Mouse (Mus musculus) layer of hippocampus, adult 2 months (tissue): Measurements from ENCODE around the gene Eif4e2. TPM values are rescaled to one million over a fixed set of nuclear protein-coding genes. Genes with fewer than 3 reads are reported as not detected.
A peak's percentile ranks its signal among the peaks of the same experiment; 100 is the strongest.

ENCODE experiments used
- DNase-seq, 2 experiments: peaks; one replicate each; pipeline ENCODE4 v3.0.0; 2022; ENCODE audit warnings: low spot score in 2 of 2
- H3K27ac ChIP-seq: fragments of 200-600 bp; 2 replicates; pipeline ENCODE4 v1.8.1; 2022
- H3K4me3 ChIP-seq: fragments of 200-600 bp; 2 replicates; pipeline ENCODE4 v1.8.1; 2022; ENCODE audit warnings: mild to moderate bottlenecking
- CTCF ChIP-seq: fragments of 200-600 bp; conservative IDR thresholded peaks from 2 replicates; pipeline ENCODE4 v1.8.1; 2022; ENCODE audit warnings: antibody characterized with exemption, mild to moderate bottlenecking, moderate library complexity
- total RNA-seq, 2 experiments: library from RNA; stranded (reverse); gene quantifications; 2 replicates each; pipeline ENCODE4 v1.2.3; 2021

The Eif4e2 gene
- total RNA-seq, 2 experiments from 2014 or later = 55.6 to 55.8 TPM

DNA sequence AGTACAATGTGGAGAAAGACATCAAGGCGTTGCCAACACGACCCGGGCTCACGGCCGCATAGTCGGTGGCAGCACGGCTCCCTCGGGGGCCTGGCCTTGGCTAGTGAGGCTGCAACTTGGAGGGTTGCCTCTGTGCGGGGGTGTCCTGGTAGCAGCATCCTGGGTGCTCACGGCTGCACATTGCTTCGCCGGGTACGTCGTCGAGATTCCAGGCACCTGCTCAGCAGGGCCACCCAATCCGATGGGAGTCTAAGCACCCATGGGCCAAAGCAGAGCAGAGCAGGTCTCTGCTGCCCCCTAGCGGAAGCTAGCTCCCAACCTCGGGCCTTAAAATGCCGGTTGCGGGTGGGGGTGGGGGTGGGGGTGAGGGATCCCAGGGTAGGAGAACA, 29.0 kb upstream of the Eif4e2 start:
- Histone ChIP-seq H3K4me3 (peak overlapping the region; percentile 32; the same call in 1 of the 2 replicates), H3K27ac (no peak overlapping the region)
- DNase-seq = peak; percentile 54 to 81
- peak; percentile 75 for TF ChIP-seq CTCF

DNA sequence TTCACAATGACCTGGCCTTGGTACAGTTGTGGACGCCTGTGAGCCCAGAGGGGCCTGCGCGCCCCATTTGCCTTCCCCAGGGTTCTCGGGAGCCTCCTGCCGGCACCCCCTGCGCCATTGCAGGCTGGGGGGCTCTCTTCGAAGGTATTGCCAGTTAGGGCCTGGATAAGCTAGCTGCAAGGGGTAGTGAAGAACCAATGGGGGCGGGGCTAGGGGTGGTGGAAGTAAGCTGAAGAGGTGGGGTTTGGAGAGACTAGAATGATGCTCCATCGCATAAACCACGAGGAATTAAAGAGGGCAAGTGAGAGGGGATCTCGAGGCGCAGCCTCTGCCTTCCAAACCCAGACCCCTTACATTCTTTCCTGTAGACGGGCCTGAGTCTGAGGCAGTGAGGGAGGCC, 28.2 kb upstream of the Eif4e2 start:
- no peak for TF ChIP-seq CTCF

GRCm38 (mm10) chr1:87186261-87187036, 27.3 kb upstream of the Eif4e2 start:
- H3K4me3 ChIP-seq = peak overlapping the region; percentile 61
- DNase-seq = no peak
- H3K27ac ChIP-seq = no peak overlapping the region
- no peak for TF ChIP-seq CTCF

More for the DNA sequence above, 28.2 kb upstream of the Eif4e2 start:
- Histone ChIP-seq H3K4me3 (no peak overlapping the region), H3K27ac (no peak overlapping the region)
- no peak for DNase-seq

DNA sequence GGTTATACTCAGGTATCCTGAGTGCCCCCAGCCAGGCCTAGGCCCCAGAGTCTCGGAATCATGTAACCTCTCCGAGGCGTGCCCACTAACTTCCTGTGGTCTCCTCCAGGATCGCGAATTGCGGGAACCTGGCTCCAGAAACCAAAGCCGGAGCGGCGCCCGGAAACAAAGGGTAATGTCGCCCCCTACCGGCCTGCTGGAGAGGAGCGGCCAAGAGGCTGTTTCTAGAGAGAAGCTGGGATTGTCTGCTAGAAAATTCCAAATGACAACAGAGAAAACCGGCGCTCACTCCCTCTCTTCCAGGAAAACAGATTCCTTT, 26.7 kb upstream of the Eif4e2 start:
- Histone ChIP-seq H3K27ac (no peak overlapping the region), H3K4me3 (peak overlapping the region; percentile 61)
- peak; percentile 61 to 79 for DNase-seq
- TF ChIP-seq CTCF = peak; percentile 93

GRCm38 (mm10) chr1:87190429-87190828, 23.3 kb upstream of the Eif4e2 start, which contains the start of gene Chrnd:
Gene Chrnd, plus strand, starts transcription at chr1:87190607.
- DNase-seq = no peak
- Histone ChIP-seq H3K27ac (no peak within 1 kb of the TSS), H3K4me3 (no peak within 1 kb of the TSS)
- no peak for TF ChIP-seq CTCF

DNA sequence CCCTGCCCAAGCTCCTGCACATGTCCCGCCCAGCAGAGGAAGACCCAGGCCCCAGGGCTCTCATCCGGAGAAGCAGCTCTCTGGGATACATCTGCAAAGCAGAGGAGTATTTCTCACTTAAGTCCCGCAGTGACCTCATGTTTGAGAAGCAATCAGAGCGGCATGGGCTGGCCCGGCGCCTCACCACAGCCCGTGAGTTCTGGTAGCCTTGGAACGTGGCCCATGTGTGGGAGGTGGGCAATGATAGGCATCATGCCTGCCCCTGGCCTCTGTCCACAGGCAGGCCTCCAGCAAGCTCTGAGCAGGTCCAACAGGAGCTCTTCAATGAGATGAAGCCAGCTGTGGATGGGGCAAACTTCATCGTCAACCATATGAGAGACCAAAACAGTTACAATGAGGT, 16.4 kb upstream of the Eif4e2 start:
- no peak for TF ChIP-seq CTCF
- no peak overlapping the region for H3K4me3 ChIP-seq
- no peak overlapping the region for H3K27ac ChIP-seq
- DNase-seq = no peak

DNA sequence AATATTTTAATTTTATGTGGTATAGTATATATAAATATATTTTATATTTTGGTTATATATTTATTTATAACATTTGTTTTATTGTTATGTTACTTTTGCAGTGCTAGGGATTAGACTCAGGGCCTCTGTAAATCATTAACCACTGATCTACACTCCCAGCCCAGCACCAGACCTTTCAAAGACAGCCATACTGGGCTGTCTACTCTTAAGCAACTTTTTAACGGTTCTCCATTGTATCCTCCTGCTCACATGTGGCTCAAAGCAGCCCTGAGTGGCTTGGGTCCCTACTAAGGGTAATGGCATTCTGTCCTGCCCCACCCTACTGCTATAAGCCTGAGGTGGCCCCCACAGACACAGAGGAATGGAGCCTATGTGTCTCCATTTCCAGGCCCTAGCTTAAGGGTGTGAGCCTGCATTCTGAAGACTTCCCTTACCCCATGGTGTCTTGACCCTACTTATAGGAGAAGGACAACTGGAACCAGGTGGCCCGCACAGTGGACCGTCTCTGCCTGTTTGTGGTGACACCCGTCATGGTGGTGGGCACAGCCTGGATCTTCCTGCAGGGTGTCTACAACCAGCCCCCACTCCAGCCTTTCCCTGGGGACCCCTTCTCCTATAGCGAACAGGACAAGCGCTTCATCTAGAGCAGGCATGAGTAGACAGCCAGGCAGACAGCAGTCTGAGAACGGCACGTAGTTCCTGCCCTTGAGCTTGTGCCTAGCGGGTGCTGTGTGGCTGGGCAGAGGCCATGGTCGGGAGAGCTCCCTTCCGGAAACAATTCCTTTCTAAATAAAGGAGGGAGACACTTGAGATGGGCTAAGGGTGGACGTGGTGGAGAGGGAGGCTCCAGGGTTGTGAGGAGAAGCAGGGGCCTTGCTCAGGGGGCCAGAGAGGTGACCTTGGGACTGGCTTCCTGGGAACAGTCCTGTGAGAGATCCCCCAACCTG, 15.3 kb upstream of the Eif4e2 start:
- no peak for TF ChIP-seq CTCF
- H3K27ac ChIP-seq = no peak overlapping the region
- DNase-seq = no peak
- no peak overlapping the region for H3K4me3 ChIP-seq

- TF ChIP-seq CTCF = no peak
- H3K4me3 ChIP-seq = no peak overlapping the region
- DNase-seq = no peak
- no peak overlapping the region for H3K27ac ChIP-seq
These were observed 12.9 kb upstream of the Eif4e2 start for GRCm38 (mm10) chr1:87200811-87201210.

- Histone ChIP-seq H3K4me3 (no peak overlapping the region), H3K27ac (no peak overlapping the region)
- no peak for TF ChIP-seq CTCF
- no peak for DNase-seq
These were observed 11.9 kb upstream of the Eif4e2 start for GRCm38 (mm10) chr1:87201848-87202247.

DNA sequence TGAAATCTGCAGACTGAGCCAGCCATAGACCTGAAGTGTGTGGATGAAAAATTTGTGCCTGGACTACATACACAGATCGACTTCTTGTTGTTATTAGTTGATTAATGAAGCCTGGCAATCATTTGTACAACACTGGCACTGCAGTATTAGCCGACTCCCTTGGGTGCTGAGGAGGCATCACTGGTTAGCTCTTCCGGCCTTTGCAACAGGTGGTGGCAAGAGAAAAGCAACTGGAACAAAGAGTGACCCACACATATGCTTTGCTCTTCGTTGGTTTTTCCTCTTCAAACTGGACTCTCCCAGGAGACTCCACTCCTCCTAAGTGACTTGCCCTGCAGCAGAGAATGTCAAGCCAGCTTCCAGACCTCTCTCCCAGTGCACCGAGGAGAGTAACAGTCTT, 9.9 kb upstream of the Eif4e2 start:
- H3K27ac ChIP-seq = no peak overlapping the region
- DNase-seq = no peak
- TF ChIP-seq CTCF = no peak
- H3K4me3 ChIP-seq = no peak overlapping the region

- TF ChIP-seq CTCF = no peak
- DNase-seq = no peak
- no peak within 1 kb of the TSS for H3K27ac ChIP-seq
- H3K4me3 ChIP-seq = no peak within 1 kb of the TSS
These were observed 9.2 kb upstream of the Eif4e2 start, which contains the start of gene Chrng for GRCm38 (mm10) chr1:87204465-87204864. Gene Chrng, plus strand, starts transcription at chr1:87204657.

- DNase-seq = no peak
- H3K4me3 ChIP-seq = no peak overlapping the region
- no peak overlapping the region for H3K27ac ChIP-seq
- TF ChIP-seq CTCF = no peak
These were observed 8.7 kb upstream of the Eif4e2 start for GRCm38 (mm10) chr1:87205038-87205437.

- Histone ChIP-seq H3K4me3 (no peak overlapping the region), H3K27ac (no peak overlapping the region)
- no peak for TF ChIP-seq CTCF
- DNase-seq = no peak
These were observed 8.2 kb upstream of the Eif4e2 start for GRCm38 (mm10) chr1:87205502-87205901.
